Mouse (Mus musculus) MEL (cell line): ENCODE results near the gene Fer.

Source experiments
- BHLHE40 ChIP-seq: IDR thresholded peaks from 2 replicates; pipeline ENCODE4 v1.6.1; 2012; ENCODE audit warnings: low read depth, mild to moderate bottlenecking, inconsistent platforms, low read length, improper control_type of control experiment, borderline replicate concordance
- CTCF ChIP-seq, 3 experiments: IDR thresholded peaks in 2 of 3; conservative IDR thresholded peaks in 1 of 3; 2 replicates each; pipeline ENCODE4 v1.5.1; 2011 to 2012; ENCODE audit warnings: low read length in 3 of 3, low read depth in 2 of 3, mild to moderate bottlenecking in 2 of 3, improper control_type of control experiment in 1 of 3, inconsistent platforms in 1 of 3, mixed read lengths in 1 of 3, moderate library complexity in 1 of 3; ENCODE audit not compliant: control insufficient read depth in 1 of 3, insufficient read depth in 1 of 3, poor library complexity in 1 of 3, severe bottlenecking in 1 of 3
- JUND ChIP-seq: IDR thresholded peaks from 2 replicates; pipeline ENCODE4 v1.6.1; 2011; ENCODE audit warnings: low read depth, mild to moderate bottlenecking, improper control_type of control experiment, low read length
- MAX ChIP-seq: IDR thresholded peaks from 2 replicates; pipeline ENCODE4 v1.6.1; 2011; ENCODE audit warnings: low read length, improper control_type of control experiment
- MXI1 ChIP-seq: IDR thresholded peaks from 2 replicates; pipeline ENCODE4 v1.6.1; 2011; ENCODE audit warnings: mild to moderate bottlenecking, low read depth, low read length, improper control_type of control experiment
- NRF1 ChIP-seq: IDR thresholded peaks from 2 replicates; pipeline ENCODE4 v1.6.1; 2014; ENCODE audit warnings: low read depth, mild to moderate bottlenecking, inconsistent platforms, low read length, improper control_type of control experiment, moderate library complexity; ENCODE audit not compliant: poor library complexity, insufficient read depth, severe bottlenecking
- POLR2A ChIP-seq, 2 experiments: IDR thresholded peaks; 2 replicates each; pipeline ENCODE4 v1.6.1; 2011 to 2012; ENCODE audit warnings: low read length in 2 of 2, mild to moderate bottlenecking in 2 of 2, control low read depth in 1 of 2, improper control_type of control experiment in 1 of 2, low read depth in 1 of 2, moderate library complexity in 1 of 2; ENCODE audit not compliant: control insufficient read depth in 1 of 2, insufficient read depth in 1 of 2, poor library complexity in 1 of 2
- POLR2AphosphoS2 ChIP-seq: IDR thresholded peaks from 2 replicates; pipeline ENCODE4 v1.6.1; 2011; ENCODE audit warnings: low read length, improper control_type of control experiment
- UBTF ChIP-seq: IDR thresholded peaks from 2 replicates; pipeline ENCODE4 v1.6.1; 2012; ENCODE audit warnings: low read depth, mild to moderate bottlenecking, inconsistent platforms, low read length, improper control_type of control experiment, moderate library complexity, borderline replicate concordance; ENCODE audit not compliant: insufficient read depth
- ZMIZ1 ChIP-seq: IDR thresholded peaks from 2 replicates; pipeline ENCODE4 v1.6.1; 2012; ENCODE audit warnings: low read depth, mild to moderate bottlenecking, inconsistent platforms, low read length, improper control_type of control experiment, moderate library complexity

DNA sequence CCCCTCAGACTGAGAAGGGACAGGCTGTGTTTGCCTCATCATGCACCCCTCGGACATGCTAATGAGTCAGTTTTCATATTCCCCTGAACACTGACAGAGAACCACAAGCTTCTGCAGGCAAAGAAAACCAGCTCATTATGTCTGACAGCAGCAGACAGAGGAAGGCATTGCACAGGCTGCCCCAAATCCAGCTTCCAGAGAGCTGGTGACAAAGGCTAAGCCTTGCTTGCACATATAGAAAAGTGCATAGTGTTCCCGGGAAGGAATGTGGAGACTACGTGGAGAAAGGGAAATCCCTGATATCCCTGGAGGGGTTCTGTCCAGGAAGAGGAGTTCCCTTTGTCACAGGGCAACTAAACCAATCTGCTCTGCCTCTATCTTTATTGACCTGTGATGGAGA is 318.4 kb downstream of the Fer start:
- TF ChIP-seq MXI1 = no peak
- TF ChIP-seq JUND = no peak
- no peak for TF ChIP-seq NRF1
- no peak for TF ChIP-seq CTCF (IDR thresholded peaks at IDR 0.05 in 2 of 3, conservative IDR thresholded peaks at IDR 0.05 in 1 of 3; ENCODE audit: control insufficient read depth in 1 of 3, insufficient read depth in 1 of 3, low read depth in 2 of 3, low read length in 3 of 3, poor library complexity in 1 of 3, severe bottlenecking in 1 of 3)
- no peak for TF ChIP-seq BHLHE40
- TF ChIP-seq POLR2A (IDR thresholded peaks at IDR 0.05; ENCODE audit: control insufficient read depth in 1 of 2, insufficient read depth in 1 of 2, low read depth in 1 of 2, low read length in 2 of 2, poor library complexity in 1 of 2) = no peak
- TF ChIP-seq POLR2AphosphoS2 = no peak
- no peak for TF ChIP-seq MAX
- no peak for TF ChIP-seq UBTF
- TF ChIP-seq ZMIZ1 = no peak
